Mouse (Mus musculus): ENCODE measurements around the gene Arhgap15. TPM values are rescaled to one million over a fixed set of nuclear protein-coding genes. Genes with fewer than 3 reads are reported as not detected.

Arhgap15 gene
- polyA plus RNA-seq, 1 experiment = not detected

DNA sequence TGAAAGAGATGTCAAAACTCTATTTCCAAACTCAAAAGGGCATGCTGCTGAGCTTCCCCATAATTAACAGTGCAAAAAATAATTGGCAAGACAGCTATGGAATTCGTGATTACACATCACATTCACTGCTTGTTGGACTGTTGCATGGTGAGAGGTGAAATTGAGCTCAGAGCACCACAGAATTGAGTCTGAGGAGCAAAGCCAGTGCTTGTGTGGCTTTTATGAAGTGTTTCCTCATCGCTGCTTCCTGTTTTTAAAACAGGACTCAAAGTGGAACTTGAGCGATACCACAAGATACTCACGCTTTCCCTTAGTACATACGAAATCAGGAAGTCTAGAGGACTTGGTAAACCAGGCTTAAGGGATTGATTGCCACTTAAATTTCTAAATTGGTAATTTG, 24.0 kb downstream of the Arhgap15 start:
- H3K4me3 ChIP-seq (ENCODE audit: insufficient read depth, low read length) = no peak overlapping the region
- H3K4me1 ChIP-seq (ENCODE audit: control insufficient read depth, insufficient read depth, low read length) = no peaks in the 10 kb centered on the region
- TF ChIP-seq POLR2A (IDR thresholded peaks at IDR 0.05; ENCODE audit: low read depth, low read length) (no peak), CTCF (IDR thresholded peaks at IDR 0.05; ENCODE audit: borderline replicate concordance, insufficient read depth, low read length) (no peak)
- H3K27ac ChIP-seq (ENCODE audit: insufficient read depth, low read length) = no peak overlapping the region

DNA sequence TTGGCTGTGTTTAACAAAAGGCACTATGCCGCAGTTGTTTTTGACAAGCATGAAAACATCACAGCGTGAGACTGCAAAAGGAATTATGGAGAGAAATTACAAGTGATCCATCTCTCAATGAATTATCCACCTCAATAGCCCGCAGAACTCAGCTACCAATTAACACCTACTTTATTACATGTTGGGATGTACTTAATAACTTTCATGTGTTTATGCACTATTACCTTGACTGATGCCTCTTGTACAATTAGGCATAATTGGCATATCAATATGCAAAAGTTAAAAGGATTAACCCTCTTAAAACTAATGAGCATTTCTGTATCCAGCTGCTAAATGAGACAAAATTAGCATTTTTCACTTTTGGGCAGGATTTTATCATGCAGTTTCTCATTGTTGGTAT, 33.5 kb downstream of the Arhgap15 start:
- H3K4me3 ChIP-seq (ENCODE audit: insufficient read depth, low read length) = no peak overlapping the region
- TF ChIP-seq CTCF (IDR thresholded peaks at IDR 0.05; ENCODE audit: borderline replicate concordance, insufficient read depth, low read length) = no peak
- TF ChIP-seq POLR2A (IDR thresholded peaks at IDR 0.05; ENCODE audit: low read depth, low read length) = no peak
- no peaks in the 10 kb centered on the region for H3K4me1 ChIP-seq (ENCODE audit: control insufficient read depth, insufficient read depth, low read length)
- no peak overlapping the region for H3K27ac ChIP-seq (ENCODE audit: insufficient read depth, low read length)

DNA sequence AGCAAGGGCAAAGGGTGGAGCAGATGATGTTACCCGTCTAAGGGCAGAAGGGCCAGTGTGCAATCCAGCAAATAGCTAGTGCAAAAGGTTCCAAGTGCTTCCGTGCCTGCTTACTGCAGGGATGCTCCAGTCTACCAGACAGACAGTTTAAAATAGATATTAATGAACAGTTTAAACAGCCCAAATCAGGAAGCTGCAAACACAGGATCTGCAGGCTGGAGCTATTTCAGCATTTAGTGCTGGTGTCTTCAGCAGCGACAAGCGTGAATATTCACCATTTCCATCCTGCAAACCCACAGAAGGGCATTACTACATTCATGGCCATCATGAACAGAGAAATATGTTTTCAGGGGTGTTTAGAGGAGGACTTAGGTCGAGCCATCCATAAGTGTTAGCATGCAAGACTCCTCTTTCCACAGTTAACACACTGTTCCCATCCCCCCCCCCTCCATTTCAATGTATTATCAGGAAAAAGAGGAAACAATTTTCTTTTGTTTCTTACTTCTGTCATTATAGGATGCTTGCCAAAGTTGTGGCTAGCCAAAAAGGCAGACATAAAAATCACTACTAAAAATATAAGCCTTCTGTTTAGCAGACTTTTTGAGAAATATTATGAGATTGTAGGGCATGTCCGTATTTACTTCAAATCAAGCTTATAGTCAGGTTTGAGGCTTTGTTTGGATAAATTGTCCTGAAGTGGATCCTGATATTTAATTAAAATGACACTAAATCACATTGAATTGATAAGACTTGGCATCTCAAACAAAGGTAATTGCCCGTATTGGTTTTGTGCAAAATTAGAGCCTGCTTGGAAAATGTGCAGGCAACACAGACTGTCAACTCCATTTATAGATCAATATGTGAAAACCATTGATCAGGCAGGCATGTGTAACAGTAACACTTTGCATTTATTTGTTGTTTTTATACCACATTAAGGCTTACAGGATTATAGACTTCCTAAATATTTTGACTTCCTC, 35.4 kb downstream of the Arhgap15 start:
- H3K4me1 ChIP-seq (ENCODE audit: control insufficient read depth, insufficient read depth, low read length) = no peaks in the 10 kb centered on the region
- TF ChIP-seq CTCF (IDR thresholded peaks at IDR 0.05; ENCODE audit: borderline replicate concordance, insufficient read depth, low read length) (no peak), POLR2A (IDR thresholded peaks at IDR 0.05; ENCODE audit: low read depth, low read length) (no peak)
- H3K27ac ChIP-seq (ENCODE audit: insufficient read depth, low read length) = no peak overlapping the region
- no peak overlapping the region for H3K4me3 ChIP-seq (ENCODE audit: insufficient read depth, low read length)

DNA sequence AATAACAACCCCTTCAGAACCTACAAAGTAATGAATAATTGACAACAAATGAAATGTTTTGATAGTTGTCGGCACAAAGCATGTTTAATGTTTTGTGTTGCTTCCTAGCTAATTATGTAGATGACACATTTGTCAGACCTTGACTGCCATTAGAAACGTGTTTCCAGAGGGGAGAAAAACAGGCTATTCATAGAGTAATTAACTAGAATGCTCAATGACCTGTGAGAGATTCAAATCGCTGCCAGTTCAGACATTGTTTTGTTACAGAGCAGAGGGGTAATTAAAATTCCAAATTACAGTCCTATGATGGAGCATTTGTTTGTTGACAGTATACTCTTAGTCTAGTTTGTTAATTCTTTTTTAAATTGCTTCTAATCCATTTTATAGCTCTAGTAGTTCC, 37.5 kb downstream of the Arhgap15 start:
- H3K27ac ChIP-seq (ENCODE audit: insufficient read depth, low read length) = no peak overlapping the region
- TF ChIP-seq POLR2A (IDR thresholded peaks at IDR 0.05; ENCODE audit: low read depth, low read length) = no peak
- no peak for TF ChIP-seq CTCF (IDR thresholded peaks at IDR 0.05; ENCODE audit: borderline replicate concordance, insufficient read depth, low read length)

DNA sequence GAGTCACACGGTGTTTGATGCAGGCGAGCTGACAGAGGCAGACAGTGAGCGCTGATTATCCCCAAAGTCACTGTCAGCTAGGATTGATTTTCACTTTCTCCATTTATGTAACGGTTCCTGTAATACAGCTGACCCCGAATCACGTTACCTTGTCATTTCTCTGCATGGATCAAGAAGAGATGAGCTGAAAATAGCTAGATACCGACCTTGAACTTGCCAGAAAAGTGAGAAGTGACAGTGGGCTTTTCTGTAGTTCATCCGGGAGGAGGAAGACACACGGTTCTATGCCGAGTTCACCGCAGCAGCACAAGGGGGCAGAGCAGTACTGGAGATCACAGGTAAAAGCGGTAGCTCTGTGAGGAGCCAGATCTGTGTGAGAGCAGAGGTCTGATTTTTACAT, 38.5 kb downstream of the Arhgap15 start:
- H3K4me3 ChIP-seq (ENCODE audit: insufficient read depth, low read length) = no peak overlapping the region
- H3K27ac ChIP-seq (ENCODE audit: insufficient read depth, low read length) = no peak overlapping the region
- no peak for TF ChIP-seq POLR2A (IDR thresholded peaks at IDR 0.05; ENCODE audit: low read depth, low read length)
- TF ChIP-seq CTCF (IDR thresholded peaks at IDR 0.05; ENCODE audit: borderline replicate concordance, insufficient read depth, low read length) = peak; percentile 77; the same call in 1 of the 2 replicates
- no peaks in the 10 kb centered on the region for H3K4me1 ChIP-seq (ENCODE audit: control insufficient read depth, insufficient read depth, low read length)

More for the DNA sequence above, 37.5 kb downstream of the Arhgap15 start:
- no peaks in the 10 kb centered on the region for H3K4me1 ChIP-seq (ENCODE audit: control insufficient read depth, insufficient read depth, low read length)
- H3K4me3 ChIP-seq (ENCODE audit: insufficient read depth, low read length) = no peak overlapping the region

DNA sequence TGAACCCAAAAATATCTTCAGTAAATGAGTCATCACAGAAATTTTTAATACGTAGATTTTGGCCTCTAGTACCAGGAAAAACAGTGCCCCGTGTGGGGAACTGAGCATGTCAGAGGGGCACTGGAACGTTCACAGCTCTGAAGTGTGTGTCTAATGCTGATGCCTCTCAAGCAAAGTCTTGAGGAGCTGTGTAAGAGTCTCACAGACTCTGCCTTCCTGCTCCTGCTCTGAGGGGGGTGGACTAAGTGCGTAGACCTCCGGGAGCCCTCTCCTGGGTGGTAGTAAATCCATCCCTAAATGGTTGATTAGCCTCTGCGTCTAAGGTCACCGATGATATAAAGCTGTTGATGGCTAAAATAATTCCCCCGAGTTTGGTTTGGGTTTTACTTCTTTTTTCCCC, 39.9 kb downstream of the Arhgap15 start:
- Histone ChIP-seq H3K27ac (ENCODE audit: insufficient read depth, low read length) (no peak overlapping the region), H3K4me3 (ENCODE audit: insufficient read depth, low read length) (no peak overlapping the region), H3K4me1 (ENCODE audit: control insufficient read depth, insufficient read depth, low read length) (no peaks in the 10 kb centered on the region)
- TF ChIP-seq CTCF (IDR thresholded peaks at IDR 0.05; ENCODE audit: borderline replicate concordance, insufficient read depth, low read length) = no peak
- TF ChIP-seq POLR2A (IDR thresholded peaks at IDR 0.05; ENCODE audit: low read depth, low read length) = no peak

DNA sequence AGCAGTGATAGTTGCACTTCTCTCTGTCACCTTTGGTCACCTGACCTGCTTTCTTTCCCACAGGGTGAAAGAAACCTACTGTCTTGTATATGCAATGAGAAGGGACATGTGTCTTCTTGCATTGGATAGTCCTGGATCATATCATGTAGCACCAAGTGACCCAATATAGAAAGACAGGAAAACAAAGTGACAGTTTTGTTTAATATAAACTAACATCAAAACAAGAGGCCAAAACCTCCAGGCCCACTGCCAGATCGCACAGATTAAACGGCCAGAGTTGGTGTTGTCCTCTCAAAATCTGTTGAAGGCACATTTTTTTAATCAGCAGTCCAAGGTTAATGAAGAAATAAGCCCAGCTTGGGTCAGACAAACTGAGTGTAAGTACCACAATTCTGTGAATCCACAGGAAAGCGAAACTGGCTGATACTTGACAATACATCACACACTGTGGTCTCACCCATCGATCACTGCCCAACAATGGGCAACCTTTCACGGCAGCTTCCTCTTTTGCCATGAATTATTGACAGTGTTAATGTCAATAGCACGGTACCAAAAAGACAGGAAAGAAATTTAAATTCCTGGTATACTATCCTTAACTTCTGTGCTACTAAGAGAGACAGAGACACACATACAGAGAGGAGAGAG, 41.5 kb downstream of the Arhgap15 start:
- Histone ChIP-seq H3K4me3 (ENCODE audit: insufficient read depth, low read length) (no peak overlapping the region), H3K4me1 (ENCODE audit: control insufficient read depth, insufficient read depth, low read length) (no peaks in the 10 kb centered on the region), H3K27ac (ENCODE audit: insufficient read depth, low read length) (no peak overlapping the region)
- TF ChIP-seq POLR2A (IDR thresholded peaks at IDR 0.05; ENCODE audit: low read depth, low read length) (no peak), CTCF (IDR thresholded peaks at IDR 0.05; ENCODE audit: borderline replicate concordance, insufficient read depth, low read length) (no peak)

DNA sequence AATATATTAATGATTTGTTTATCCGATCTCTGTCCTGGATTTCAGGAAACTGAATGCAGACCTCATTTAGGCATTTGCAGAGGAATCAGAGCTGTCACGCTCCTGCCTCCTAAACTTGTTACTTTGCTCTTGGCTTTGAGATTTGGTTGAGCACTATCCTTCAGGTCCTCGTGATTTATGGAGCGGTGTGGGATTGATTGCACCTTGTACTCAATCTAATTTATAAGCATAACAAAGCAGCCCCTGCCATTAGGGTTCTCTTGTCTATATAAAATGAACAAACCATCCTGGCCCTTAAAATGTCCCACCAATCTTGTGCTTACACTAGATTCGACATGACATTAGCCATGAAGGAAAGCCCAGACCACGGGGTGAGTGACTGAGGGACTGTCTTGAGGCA, 43.0 kb downstream of the Arhgap15 start:
- Histone ChIP-seq H3K4me3 (ENCODE audit: insufficient read depth, low read length) (no peak overlapping the region), H3K27ac (ENCODE audit: insufficient read depth, low read length) (no peak overlapping the region), H3K4me1 (ENCODE audit: control insufficient read depth, insufficient read depth, low read length) (no peaks in the 10 kb centered on the region)
- TF ChIP-seq CTCF (IDR thresholded peaks at IDR 0.05; ENCODE audit: borderline replicate concordance, insufficient read depth, low read length) (no peak), POLR2A (IDR thresholded peaks at IDR 0.05; ENCODE audit: low read depth, low read length) (no peak)

DNA sequence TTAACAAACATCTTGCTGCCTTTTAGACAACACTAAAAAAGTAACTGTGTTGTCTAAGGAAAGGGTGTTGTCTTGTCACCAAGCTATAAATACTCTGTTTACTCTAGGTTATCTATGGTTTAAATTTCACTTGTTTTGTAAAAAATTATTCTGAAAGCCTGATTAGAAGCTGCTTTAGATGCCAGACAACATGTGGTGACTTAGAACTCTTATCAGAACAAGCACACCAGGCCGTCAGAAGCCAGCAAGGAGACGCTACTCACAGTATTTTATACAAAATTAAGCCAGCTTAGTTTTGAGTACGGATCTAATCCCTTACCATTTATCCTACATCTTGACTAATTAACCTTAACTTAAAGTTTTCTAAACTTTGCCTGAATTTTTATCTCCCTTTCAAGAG, 44.5 kb downstream of the Arhgap15 start:
- Histone ChIP-seq H3K27ac (ENCODE audit: insufficient read depth, low read length) (no peak overlapping the region), H3K4me1 (ENCODE audit: control insufficient read depth, insufficient read depth, low read length) (no peaks in the 10 kb centered on the region), H3K4me3 (ENCODE audit: insufficient read depth, low read length) (no peak overlapping the region)
- no peak for TF ChIP-seq POLR2A (IDR thresholded peaks at IDR 0.05; ENCODE audit: low read depth, low read length)
- TF ChIP-seq CTCF (IDR thresholded peaks at IDR 0.05; ENCODE audit: borderline replicate concordance, insufficient read depth, low read length) = no peak

DNA sequence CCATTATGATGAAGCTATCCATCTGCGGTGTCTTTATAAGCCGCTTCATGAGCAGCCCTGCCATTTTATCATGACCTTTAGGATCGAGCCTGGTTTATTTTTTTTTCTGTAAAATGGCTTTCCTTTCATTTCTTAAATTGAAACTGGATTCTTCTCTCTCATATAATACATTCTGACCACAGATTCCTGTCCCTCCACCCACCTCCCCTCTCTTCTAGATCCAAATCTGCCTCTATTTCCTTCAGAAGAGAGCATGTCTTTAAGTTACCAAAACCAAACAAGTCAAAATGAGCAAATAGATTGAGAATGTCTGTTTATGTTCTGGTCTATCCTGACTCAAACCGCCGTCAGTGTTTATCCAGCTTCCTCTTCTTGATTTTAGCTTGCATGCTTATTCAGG, 46.1 kb downstream of the Arhgap15 start:
- Histone ChIP-seq H3K4me3 (ENCODE audit: insufficient read depth, low read length) (no peak overlapping the region), H3K27ac (ENCODE audit: insufficient read depth, low read length) (peak overlapping the region; percentile 40; the same call in 1 of the 2 replicates), H3K4me1 (ENCODE audit: control insufficient read depth, insufficient read depth, low read length) (no peaks in the 10 kb centered on the region)
- no peak for TF ChIP-seq POLR2A (IDR thresholded peaks at IDR 0.05; ENCODE audit: low read depth, low read length)
- TF ChIP-seq CTCF (IDR thresholded peaks at IDR 0.05; ENCODE audit: borderline replicate concordance, insufficient read depth, low read length) = no peak

All from embryonic fibroblast, embryonic 13.5 days (primary cell).